Mouse (Mus musculus) embryonic fibroblast, embryonic 13.5 days (primary cell): ENCODE data around the gene Arl6ip5.

ENCODE experiments used
- CTCF ChIP-seq: IDR thresholded peaks from 2 replicates; pipeline ENCODE4 v1.5.1; 2011; ENCODE audit warnings: mild to moderate bottlenecking, control low read depth, low read length, moderate library complexity, borderline replicate concordance; ENCODE audit not compliant: insufficient read depth
- POLR2A ChIP-seq: IDR thresholded peaks from 2 replicates; pipeline ENCODE4 v1.6.1; 2011; ENCODE audit warnings: low read depth, mild to moderate bottlenecking, control low read depth, low read length, moderate library complexity

GRCm38 (mm10) chr6:97220672-97221071 lies 10.2 kb downstream of the Arl6ip5 start:
- no peak for TF ChIP-seq CTCF
- no peak for TF ChIP-seq POLR2A
